Mouse (Mus musculus) heart, embryonic 15.5 days (tissue): ENCODE data around the gene Tox2. TPM values are rescaled to one million over a fixed set of nuclear protein-coding genes. Genes with fewer than 3 reads are reported as not detected.

Source experiments
- ATAC-seq: fragments of 200-750 bp; cut with Nextera tagmentation; replicated peaks from 2 replicates; pipeline ENCODE4 v1.8.0; 2017; ENCODE audit warnings: low read depth, moderate TSS enrichment; ENCODE audit not compliant: insufficient number of reproducible peaks, insufficient read depth, low FRiP score
- H3K27ac ChIP-seq: fragments of 300-500 bp; sonication (generic); 2 replicates; pipeline ENCODE4 v1.5.1; 2015; ENCODE audit warnings: mild to moderate bottlenecking, inconsistent platforms
- H3K27me3 ChIP-seq: fragments of 300-500 bp; sonication (generic); 2 replicates; pipeline ENCODE4 v1.6.1; 2015; ENCODE audit warnings: inconsistent platforms
- H3K36me3 ChIP-seq: fragments of 300-500 bp; sonication (generic); 2 replicates; pipeline ENCODE4 v1.6.1; 2015; ENCODE audit warnings: mild to moderate bottlenecking, inconsistent platforms
- H3K4me1 ChIP-seq: fragments of 300-500 bp; sonication (generic); replicated peaks from 2 replicates; pipeline ENCODE4 v1.6.1; 2015; ENCODE audit warnings: inconsistent platforms
- H3K4me2 ChIP-seq: fragments of 300-500 bp; sonication (generic); 2 replicates; pipeline ENCODE4 v1.6.1; 2015; ENCODE audit warnings: inconsistent platforms, mild to moderate bottlenecking, moderate library complexity
- H3K4me3 ChIP-seq: fragments of 300-500 bp; sonication (generic); 2 replicates; pipeline ENCODE4 v1.5.1; 2015; ENCODE audit warnings: mild to moderate bottlenecking, inconsistent platforms
- H3K9ac ChIP-seq: fragments of 300-500 bp; sonication (generic); 2 replicates; pipeline ENCODE4 v1.6.1; 2015; ENCODE audit warnings: mild to moderate bottlenecking, inconsistent platforms
- H3K9me3 ChIP-seq: fragments of 300-500 bp; sonication (generic); replicated peaks from 2 replicates; pipeline ENCODE4 v1.6.1; 2016; ENCODE audit warnings: inconsistent platforms
- whole genome bisulfite sequencing: fragments of 180-500 bp; shearing (Covaris S2); methylation state at CpG from one replicate; pipeline ENCODE4 v1.1.7; 2015; ENCODE audit warnings: mixed read lengths; 5-methylcytosine and 5-hydroxymethylcytosine counted together
- polyA plus RNA-seq: library from polyadenylated mRNA; unstranded; fragments of >200 nt; fragmentation: Nextera tagmentation; extraction: Ambion mirVana; gene quantifications from 2 replicates; pipeline ENCODE4 v1.2.1, GENCODE M21; 2015

Tox2 gene
- 4.4 and 5.9 TPM in 2 replicates for polyA plus RNA-seq

DNA sequence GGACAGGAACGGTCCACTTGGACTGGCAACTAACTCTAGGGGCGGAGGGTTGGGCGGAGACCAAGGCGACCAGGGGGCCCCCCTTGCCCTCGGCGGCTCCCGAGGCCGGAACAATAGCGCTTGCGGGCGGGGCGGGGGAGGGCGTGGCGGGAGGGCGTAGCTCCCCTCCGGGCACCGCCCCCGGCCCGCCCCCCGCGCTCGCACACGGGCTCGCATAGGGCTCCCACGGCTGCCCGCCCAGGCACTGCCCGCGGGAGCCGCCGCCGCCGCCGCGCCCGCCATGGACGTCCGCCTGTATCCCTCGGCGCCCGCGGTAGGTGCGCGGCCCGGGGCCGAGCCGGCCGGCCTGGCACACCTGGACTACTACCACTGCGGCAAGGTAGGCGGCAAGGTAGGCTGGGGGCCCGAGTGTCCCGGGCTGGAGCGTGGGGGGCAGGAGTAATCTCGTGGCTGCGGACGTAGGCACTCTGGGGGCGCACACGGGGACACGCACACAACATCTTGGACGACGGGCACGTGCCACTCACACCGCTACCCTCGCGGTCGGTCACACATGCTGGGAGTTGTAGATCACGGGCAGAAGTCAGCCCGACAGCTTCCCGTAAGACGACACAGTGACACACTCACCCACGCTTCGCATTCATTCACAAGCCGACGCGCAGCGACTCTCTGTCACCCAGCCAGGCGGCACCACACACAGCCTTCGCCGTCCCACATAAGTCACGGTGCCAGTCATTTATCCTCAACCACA is at the start of gene Tox2:
Tox2 (plus strand) TSS at position 242 of the 751 bp plus-strand sequence.
- under 1% methylated on average over 70 of the region's 79 CpGs for WGBS
- H3K4me2 ChIP-seq = peak within 1 kb of the TSS; percentile 91
- peaks cover 31% of the 10 kb centered on the region for H3K4me1 ChIP-seq
- peaks cover 52% of the 10 kb centered on the region for H3K27me3 ChIP-seq
- peak within 1 kb of the TSS; percentile 65 for H3K27ac ChIP-seq
- peak within 1 kb of the TSS; percentile 60 for H3K4me3 ChIP-seq
- H3K9me3 ChIP-seq = no peaks in the 10 kb centered on the region
- peak; percentile 86 for ATAC-seq
- no peaks in the 10 kb centered on the region for H3K36me3 ChIP-seq
- H3K9ac ChIP-seq = peak within 1 kb of the TSS; percentile 52

DNA sequence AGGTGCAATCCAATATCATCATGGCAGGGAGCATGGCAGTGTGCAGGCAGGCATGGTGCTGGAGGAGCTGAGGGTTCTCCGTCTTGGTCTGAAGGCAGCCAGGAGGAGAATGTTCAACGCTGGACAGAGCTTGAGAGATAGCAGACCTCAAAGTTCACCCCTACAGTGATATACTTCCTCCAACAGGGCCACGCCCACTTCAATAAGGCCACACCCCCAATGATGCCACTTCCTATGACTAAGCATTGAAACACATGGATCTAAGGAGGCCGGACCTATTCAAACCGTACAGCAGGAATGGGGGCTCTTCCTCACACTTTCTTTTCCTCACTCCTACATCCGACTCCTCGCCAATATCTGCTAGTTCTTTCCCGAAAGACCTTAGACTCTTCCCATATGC is 48.3 kb upstream of the Tox2 start:
- H3K27ac ChIP-seq = no peak overlapping the region
- no peak for ATAC-seq
- no peaks in the 10 kb centered on the region for H3K27me3 ChIP-seq
- no peak overlapping the region for H3K4me2 ChIP-seq
- no peak overlapping the region for H3K4me3 ChIP-seq
- WGBS = 80% methylated on average over 8 of the region's 8 CpGs
- H3K4me1 ChIP-seq = no peaks in the 10 kb centered on the region
- no peaks in the 10 kb centered on the region for H3K9me3 ChIP-seq
- H3K36me3 ChIP-seq = no peaks in the 10 kb centered on the region
- H3K9ac ChIP-seq = no peak overlapping the region

DNA sequence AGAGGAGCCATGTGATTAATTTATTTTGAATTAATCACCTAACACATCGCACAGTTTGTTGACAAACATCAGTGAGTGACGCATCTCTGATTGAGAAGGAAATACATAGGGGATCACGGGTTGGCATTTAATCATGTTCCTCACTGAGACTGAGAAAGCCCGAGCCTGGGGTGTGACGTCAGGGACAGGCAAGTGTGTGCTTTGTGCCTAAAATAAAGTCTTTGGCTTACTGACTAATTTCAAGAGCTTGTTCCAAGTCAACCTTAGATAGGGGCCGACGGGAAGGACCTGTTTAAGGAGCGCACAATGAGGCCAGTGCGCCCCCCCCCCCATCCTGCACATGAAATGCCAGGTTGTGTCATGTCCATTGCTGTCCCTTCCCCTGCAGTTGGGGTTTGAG is 43.9 kb upstream of the Tox2 start:
- Histone ChIP-seq H3K27me3 (no peaks in the 10 kb centered on the region), H3K4me1 (no peaks in the 10 kb centered on the region), H3K4me3 (no peak overlapping the region), H3K36me3 (no peaks in the 10 kb centered on the region), H3K4me2 (no peak overlapping the region), H3K9me3 (no peaks in the 10 kb centered on the region), H3K9ac (no peak overlapping the region), H3K27ac (no peak overlapping the region)
- 77% methylated on average over 9 of the region's 9 CpGs for WGBS
- no peak for ATAC-seq

DNA sequence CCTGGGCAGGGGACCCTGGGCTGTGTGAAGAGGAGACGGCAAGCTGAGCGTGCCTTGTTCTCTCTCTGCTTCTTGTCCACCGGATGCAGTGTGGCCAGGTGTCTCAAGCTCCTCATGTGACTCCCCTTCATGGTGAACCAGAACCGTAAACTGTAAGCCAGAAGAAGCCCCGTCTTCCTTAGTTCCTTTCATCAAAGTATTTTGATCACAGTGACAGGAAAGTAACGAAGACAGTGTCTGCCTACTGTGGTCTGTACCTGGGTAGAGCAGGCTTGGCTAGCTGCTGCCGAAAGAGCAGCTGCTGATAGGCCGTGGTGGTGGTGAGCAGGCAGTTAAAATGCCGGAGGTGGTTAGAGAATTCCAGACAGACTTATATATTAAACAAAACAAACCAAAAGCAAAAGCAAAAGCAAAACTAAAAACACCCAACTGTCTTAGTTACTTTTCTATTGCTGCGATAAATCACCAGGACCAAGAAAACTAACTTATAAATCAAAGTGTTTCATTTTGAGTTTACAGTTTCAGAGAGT is 38.4 kb upstream of the Tox2 start:
- Histone ChIP-seq H3K9me3 (no peaks in the 10 kb centered on the region), H3K9ac (no peak overlapping the region), H3K4me2 (no peak overlapping the region), H3K27ac (no peak overlapping the region), H3K4me3 (no peak overlapping the region), H3K36me3 (no peaks in the 10 kb centered on the region), H3K27me3 (no peaks in the 10 kb centered on the region), H3K4me1 (0 out of 2 replicates have a peak, but pooled peaks cover 2% of the 10 kb centered on the region)
- WGBS = 67% methylated on average over 10 of the region's 10 CpGs
- ATAC-seq = no peak

DNA sequence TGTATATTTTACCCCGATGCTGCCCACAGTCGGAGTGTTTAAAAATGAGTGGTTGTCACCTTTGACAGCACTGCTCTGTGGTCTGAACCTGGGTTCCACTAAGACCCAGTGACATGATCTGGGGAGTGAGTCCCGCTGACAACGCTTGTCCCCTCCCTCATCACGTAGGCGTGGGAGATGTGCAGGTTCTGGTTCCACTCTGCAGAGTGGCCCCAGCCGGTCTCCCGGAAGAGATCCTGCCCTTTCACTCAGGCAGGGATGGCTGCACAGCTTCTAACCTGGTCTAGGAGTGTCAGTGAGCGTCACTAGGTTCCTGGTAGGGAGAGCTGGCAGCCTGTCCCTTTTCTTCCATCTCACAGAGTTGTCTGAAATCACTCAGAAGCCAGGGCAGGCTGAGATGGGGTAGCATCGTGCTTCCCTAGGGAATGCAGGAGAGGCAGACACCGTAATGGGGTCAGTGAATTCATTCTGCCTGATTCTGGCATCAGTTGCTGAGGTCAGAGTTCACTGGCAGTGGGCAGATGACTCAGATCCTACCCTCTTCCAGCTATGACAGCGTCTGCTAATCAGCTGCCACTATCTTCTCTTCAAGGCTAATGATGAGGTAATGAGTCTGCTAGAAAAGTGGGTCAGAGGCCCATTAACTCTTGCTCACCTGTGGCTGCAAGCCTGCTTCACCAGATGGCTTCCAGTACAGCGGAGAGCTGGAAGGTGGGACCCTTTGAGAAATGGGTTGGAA is 36.7 kb upstream of the Tox2 start:
- 44% methylated on average over 13 of the region's 13 CpGs for WGBS

GRCm38 (mm10) chr2:163171891-163172290 is 31.0 kb upstream of the Tox2 start:
- no peak for ATAC-seq
- Histone ChIP-seq H3K9ac (no peak overlapping the region), H3K27ac (no peak overlapping the region), H3K9me3 (no peaks in the 10 kb centered on the region), H3K36me3 (no peaks in the 10 kb centered on the region), H3K4me2 (no peak overlapping the region), H3K4me3 (no peak overlapping the region), H3K4me1 (no peaks in the 10 kb centered on the region), H3K27me3 (0 out of 2 replicates have a peak, but pooled peaks cover 3% of the 10 kb centered on the region)
- WGBS = 86% methylated on average over 11 of the region's 11 CpGs

More for the DNA sequence above, 36.7 kb upstream of the Tox2 start:
- Histone ChIP-seq H3K36me3 (no peaks in the 10 kb centered on the region), H3K9ac (no peak overlapping the region), H3K27ac (no peak overlapping the region), H3K4me2 (no peak overlapping the region), H3K4me3 (no peak overlapping the region), H3K9me3 (no peaks in the 10 kb centered on the region), H3K4me1 (0 out of 2 replicates have a peak, but pooled peaks cover 2% of the 10 kb centered on the region), H3K27me3 (no peaks in the 10 kb centered on the region)
- ATAC-seq = no peak

DNA sequence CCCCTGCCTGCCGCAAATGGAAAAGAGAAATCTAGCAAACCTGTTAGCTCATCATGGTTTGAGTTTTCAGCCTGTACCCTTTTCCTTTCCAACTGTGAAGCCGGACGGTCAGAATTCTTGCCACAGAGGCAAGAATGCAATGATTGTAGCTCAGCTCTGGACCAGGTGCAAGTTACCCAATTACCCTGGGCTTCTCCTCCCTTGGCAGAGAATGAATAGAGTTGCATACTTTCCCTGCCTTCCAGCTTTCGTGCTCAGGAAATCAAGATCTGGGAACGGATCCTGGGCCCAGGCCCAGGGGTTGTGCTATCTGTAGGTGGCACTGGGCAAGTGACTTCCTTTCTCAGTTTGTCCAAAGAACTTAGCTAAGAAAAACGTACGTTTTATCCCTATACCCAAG is 28.9 kb upstream of the Tox2 start:
- Histone ChIP-seq H3K4me3 (no peak overlapping the region), H3K9ac (no peak overlapping the region), H3K27ac (no peak overlapping the region), H3K36me3 (no peaks in the 10 kb centered on the region), H3K27me3 (0 out of 2 replicates have a peak, but pooled peaks cover 3% of the 10 kb centered on the region), H3K4me1 (no peaks in the 10 kb centered on the region), H3K4me2 (no peak overlapping the region), H3K9me3 (no peaks in the 10 kb centered on the region)
- no peak for ATAC-seq
- 39% methylated on average over 7 of the region's 7 CpGs for WGBS

DNA sequence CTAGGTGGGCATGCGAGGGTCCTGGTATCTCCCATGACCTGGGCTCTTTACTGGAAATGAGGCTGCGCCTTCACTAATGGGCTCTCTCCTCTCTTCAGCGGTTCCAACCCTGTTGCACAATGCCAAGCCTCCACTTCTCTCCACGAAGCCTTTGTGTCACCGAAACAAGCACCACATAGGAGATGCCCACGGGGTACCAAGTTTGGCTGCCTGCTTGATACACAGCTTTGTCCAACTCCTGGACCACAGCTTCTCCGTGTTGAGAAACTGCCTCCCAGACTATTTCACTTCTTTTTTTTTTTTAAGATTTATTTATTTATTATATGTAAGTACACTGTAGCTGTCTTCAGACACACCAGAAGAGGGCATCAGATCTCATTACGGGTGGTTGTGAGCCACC is 27.1 kb upstream of the Tox2 start:
- 91% methylated on average over 8 of the region's 8 CpGs for WGBS
- Histone ChIP-seq H3K4me3 (no peak overlapping the region), H3K27me3 (0 out of 2 replicates have a peak, but pooled peaks cover 3% of the 10 kb centered on the region), H3K27ac (no peak overlapping the region), H3K4me2 (no peak overlapping the region), H3K4me1 (no peaks in the 10 kb centered on the region), H3K9me3 (no peaks in the 10 kb centered on the region), H3K36me3 (no peaks in the 10 kb centered on the region), H3K9ac (no peak overlapping the region)
- ATAC-seq = no peak

DNA sequence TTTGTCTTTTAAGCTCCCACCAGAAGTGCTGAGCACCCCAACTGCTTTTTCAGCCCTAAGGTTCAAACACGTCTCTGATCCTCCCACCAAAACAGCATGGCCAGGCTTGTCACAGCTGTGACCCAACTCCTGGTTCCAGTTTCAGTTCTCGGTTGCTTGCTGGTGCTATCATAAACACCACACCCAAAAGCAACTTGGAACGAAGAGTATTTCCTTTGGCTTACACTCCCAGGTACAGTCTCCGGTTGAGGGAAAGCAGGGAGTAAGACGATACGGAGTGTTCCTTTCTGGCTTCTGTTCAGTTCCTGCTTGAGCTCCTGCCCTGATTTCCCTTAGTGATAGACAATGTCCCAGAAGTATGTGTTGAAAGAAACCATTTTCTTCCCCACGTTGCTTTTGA is 26.4 kb upstream of the Tox2 start:
- Histone ChIP-seq H3K4me3 (no peak overlapping the region), H3K27ac (0 out of 2 replicates have a peak overlapping the region, but pooled peaks have one; percentile 42), H3K9ac (no peak overlapping the region), H3K27me3 (0 out of 2 replicates have a peak, but pooled peaks cover 3% of the 10 kb centered on the region), H3K9me3 (no peaks in the 10 kb centered on the region), H3K4me1 (no peaks in the 10 kb centered on the region), H3K36me3 (no peaks in the 10 kb centered on the region), H3K4me2 (peak overlapping the region; percentile 4; the same call in 1 of the 2 replicates)
- WGBS = 38% methylated on average over 7 of the region's 7 CpGs
- ATAC-seq = peak; percentile 69

DNA sequence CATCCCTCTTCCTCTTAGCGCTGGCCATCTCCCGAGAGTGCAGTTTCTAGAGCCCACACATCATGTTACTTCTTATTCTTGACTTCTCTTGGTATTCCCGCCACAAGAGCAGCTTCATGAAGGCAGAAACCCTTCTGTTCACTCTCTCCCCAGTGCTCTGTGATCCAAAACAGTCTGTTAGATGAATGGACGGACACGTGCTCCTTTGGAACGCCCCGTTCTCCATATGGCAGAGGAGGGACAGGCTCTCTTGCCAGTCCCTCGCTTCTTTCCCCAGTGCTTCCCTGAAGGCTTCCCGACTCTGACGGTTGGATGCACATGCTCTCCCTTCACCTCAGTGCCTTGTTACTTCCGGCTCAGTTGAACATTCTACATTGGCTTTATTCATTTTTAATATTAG is 15.4 kb upstream of the Tox2 start:
- WGBS = 77% methylated on average over 11 of the region's 11 CpGs
- no peaks in the 10 kb centered on the region; the same call in 1 of the 2 replicates for H3K4me1 ChIP-seq

GRCm38 (mm10) chr2:163189596-163189995 is 13.3 kb upstream of the Tox2 start:
- Histone ChIP-seq H3K4me3 (no peak overlapping the region), H3K27ac (no peak overlapping the region), H3K9ac (no peak overlapping the region), H3K36me3 (no peaks in the 10 kb centered on the region), H3K27me3 (no peaks in the 10 kb centered on the region), H3K4me2 (no peak overlapping the region), H3K4me1 (no peaks in the 10 kb centered on the region; the same call in none of the 2 replicates), H3K9me3 (no peaks in the 10 kb centered on the region)
- ATAC-seq = no peak
- WGBS = 26% methylated on average over 5 of the region's 5 CpGs

More for the DNA sequence above, 15.4 kb upstream of the Tox2 start:
- no peak for ATAC-seq
- H3K9ac ChIP-seq = no peak overlapping the region
- H3K9me3 ChIP-seq = no peaks in the 10 kb centered on the region
- H3K4me3 ChIP-seq = no peak overlapping the region
- H3K27me3 ChIP-seq = no peaks in the 10 kb centered on the region
- H3K36me3 ChIP-seq = no peaks in the 10 kb centered on the region
- H3K4me2 ChIP-seq = no peak overlapping the region
- H3K27ac ChIP-seq = no peak overlapping the region
